In the genomic region with DNA sequence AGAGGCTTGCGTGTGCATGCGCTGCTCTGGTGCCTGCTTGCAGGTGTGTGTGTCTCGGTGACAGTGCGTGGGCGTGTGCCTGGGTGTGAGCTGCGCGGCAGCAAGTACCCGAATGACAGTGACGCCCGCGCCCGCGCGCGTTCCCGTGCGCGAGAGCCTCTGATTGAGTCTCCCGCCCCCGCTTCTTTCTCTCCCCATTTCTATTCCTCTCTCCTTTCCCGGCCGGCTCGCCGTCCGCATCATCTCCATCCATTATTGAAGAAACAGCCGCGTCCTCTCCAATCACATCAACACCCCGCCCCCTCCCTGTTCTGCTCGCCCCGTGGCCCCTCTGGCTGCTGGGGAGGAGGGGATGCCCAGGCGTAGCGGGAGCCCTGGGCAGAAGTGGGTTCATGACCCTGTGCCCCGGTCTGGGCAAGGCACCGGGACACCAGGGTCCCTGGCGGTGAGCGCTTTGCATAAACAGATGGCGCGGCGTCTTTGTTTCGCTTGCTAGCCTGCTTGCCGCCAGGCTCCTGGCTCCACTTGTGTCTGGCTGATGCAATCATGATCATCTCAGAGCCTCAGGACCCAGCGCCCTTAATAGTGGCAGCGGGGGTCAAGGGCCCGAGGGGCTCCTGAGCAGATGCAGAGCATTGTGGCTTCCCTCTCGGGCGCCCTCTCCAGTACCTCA, we compare ENCODE assay signal across 8 mouse cellular contexts. TPM values are rescaled to one million over a fixed set of nuclear protein-coding genes. Genes with fewer than 3 reads are reported as not detected.
DNase-seq lines count a peak whose midpoint lies in the region; ATAC-seq and TF ChIP-seq lines count a peak whose summit lies in the region.

No protein-coding gene starts in this region.

- no peaks in the 10 kb centered on the region for H3K36me3 ChIP-seq in heart, embryonic 15.5 days
- no peaks in the 10 kb centered on the region for H3K36me3 ChIP-seq in midbrain, embryonic 11.5 days (ENCODE audit: control insufficient read depth, insufficient read depth, low read length)

- H3K9ac ChIP-seq in heart, embryonic 15.5 days = peak overlapping the region; percentile 20; the same call in 1 of the 2 replicates
- peak overlapping the region; percentile 62 for H3K9ac ChIP-seq in midbrain, embryonic 11.5 days (ENCODE audit: low read length)

- under 1% methylated on average over 45 of the region's 46 CpGs for WGBS in heart, embryonic 15.5 days
- WGBS in midbrain, embryonic 11.5 days = under 1% methylated on average over 43 of the region's 46 CpGs

- H3K4me3 ChIP-seq in heart, embryonic 15.5 days = peak overlapping the region; percentile 57
- H3K4me3 ChIP-seq in left cerebral cortex, adult 2 months = peak overlapping the region; percentile 53
- peak overlapping the region; percentile 34 for H3K4me3 ChIP-seq in midbrain, embryonic 11.5 days (ENCODE audit: low read depth, low read length)

- 0 out of 2 replicates have a peak, but pooled peaks have one; percentile 1 for ATAC-seq in common myeloid progenitor, adult 5-6 weeks (replicated peaks; ENCODE audit: low read depth, poor library complexity, severe bottlenecking)
- ATAC-seq in heart, embryonic 15.5 days (replicated peaks; ENCODE audit: insufficient number of reproducible peaks, insufficient read depth, low FRiP score, low read depth) = no peak
- peak; percentile 10 for ATAC-seq in midbrain, embryonic 11.5 days (ENCODE audit: low FRiP score)

- H3K9me3 ChIP-seq in heart, embryonic 15.5 days (replicated peaks) = no peaks in the 10 kb centered on the region
- H3K9me3 ChIP-seq in midbrain, embryonic 11.5 days (ENCODE audit: control insufficient read depth, low read length) = no peaks in the 10 kb centered on the region

- H3K4me2 ChIP-seq in heart, embryonic 15.5 days = peak overlapping the region; percentile 95
- peak overlapping the region; percentile 72 for H3K4me2 ChIP-seq in midbrain, embryonic 11.5 days

- peaks cover 78% of the 10 kb centered on the region for H3K4me1 ChIP-seq in heart, embryonic 15.5 days (replicated peaks)
- peaks cover 70% of the 10 kb centered on the region for H3K4me1 ChIP-seq in midbrain, embryonic 11.5 days (ENCODE audit: control insufficient read depth, insufficient read depth, low read length)

- peak; percentile 45 for DNase-seq in adrenal gland, postnatal 10 days
- no peak for DNase-seq in adrenal gland, adult 18-20 months (ENCODE audit: low spot score in 2 of 2)
- peak; percentile 62 for DNase-seq in ES-CJ7 (ENCODE audit: low read depth, low spot score)
- DNase-seq in left cerebral cortex, adult 2 months (ENCODE audit: extremely low spot score in 1 of 2, low spot score in 2 of 2) = peak; percentile 84 to 93
- DNase-seq in midbrain, embryonic 11.5 days (ENCODE audit: low spot score, missing footprints) = peak; percentile 94
- DNase-seq in telencephalon, adult 2 months (ENCODE audit: low read depth, low spot score) = peak; percentile 91

- H3K27me3 ChIP-seq in heart, embryonic 15.5 days = peaks cover 84% of the 10 kb centered on the region
- H3K27me3 ChIP-seq in midbrain, embryonic 11.5 days (ENCODE audit: control insufficient read depth, insufficient read depth, low read length) = peaks cover 60% of the 10 kb centered on the region

- no peak overlapping the region for H3K27ac ChIP-seq in heart, embryonic 15.5 days
- peak overlapping the region; percentile 92 for H3K27ac ChIP-seq in left cerebral cortex, adult 2 months
- H3K27ac ChIP-seq in midbrain, embryonic 11.5 days (ENCODE audit: low read depth, low read length) = peak overlapping the region; percentile 62

- TF ChIP-seq CTCF in left cerebral cortex, adult 2 months (IDR thresholded peaks at IDR 0.05) = peak; percentile 14

- intact Hi-C loops in left cerebral cortex, adult 2 months (cut with DNase I) = loop anchor here (1.0 kb wide), 1 partner anchor 25 kb away; no protein-coding TSS in a partner anchor

RNA-seq across cellular contexts. Expression of gene Ndufa4l2, which starts 3.0 kb away (rescaled TPM):
- 10 to 100 TPM; 49.3 to 56.4 TPM for total RNA-seq in adrenal gland, postnatal 10 days (2021)
- 10 to 100 TPM; 36.0 to 55.3 TPM for total RNA-seq in adrenal gland, adult 18-20 months (2021)
- not detected in 2 replicates for total RNA-seq in common myeloid progenitor, adult 5-6 weeks (2017)
- polyA plus RNA-seq in heart, embryonic 15.5 days (2015; fragmentation: Nextera tagmentation; extraction: Ambion mirVana) = 49.7 and 53.6 TPM in 2 replicates
- total RNA-seq in left cerebral cortex, adult 2 months (2021) = 1 to 10 TPM; 4.2 to 5.6 TPM
- 3.6 and 5.7 TPM in 2 replicates for polyA plus RNA-seq in midbrain, embryonic 11.5 days (2014; fragmentation: Nextera tagmentation; extraction: Ambion mirVana)

RNA-seq across cellular contexts. Expression of gene Stac3, which starts 10.3 kb away (rescaled TPM):
- total RNA-seq in adrenal gland, postnatal 10 days (2021) = 10 to 100 TPM in 1 of 2 experiments, 1 to 10 TPM in 1; 5.2 to 16.9 TPM
- 1 to 10 TPM; 1.1 to 1.9 TPM for total RNA-seq in adrenal gland, adult 18-20 months (2021)
- not detected in 2 replicates for total RNA-seq in common myeloid progenitor, adult 5-6 weeks (2017)
- polyA plus RNA-seq in heart, embryonic 15.5 days (2015; fragmentation: Nextera tagmentation; extraction: Ambion mirVana) = 0.62 and 1.1 TPM in 2 replicates
- total RNA-seq in left cerebral cortex, adult 2 months (2021) = 1 to 10 TPM; 2.6 to 9.9 TPM
- 0.10 and 0.14 TPM in 2 replicates for polyA plus RNA-seq in midbrain, embryonic 11.5 days (2014; fragmentation: Nextera tagmentation; extraction: Ambion mirVana)

RNA-seq across cellular contexts. Expression of gene Shmt2, which starts 10.5 kb away (rescaled TPM):
- 10 to 100 TPM; 56.1 to 57.7 TPM for total RNA-seq in adrenal gland, postnatal 10 days (2021)
- 10 to 100 TPM; 38.6 to 46.5 TPM for total RNA-seq in adrenal gland, adult 18-20 months (2021)
- total RNA-seq in common myeloid progenitor, adult 5-6 weeks (2017) = 115 and 119 TPM in 2 replicates
- 89.8 and 106 TPM in 2 replicates for polyA plus RNA-seq in heart, embryonic 15.5 days (2015; fragmentation: Nextera tagmentation; extraction: Ambion mirVana)
- 10 to 100 TPM; 24.1 to 26.0 TPM for total RNA-seq in left cerebral cortex, adult 2 months (2021)
- 68.8 and 74.8 TPM in 2 replicates for polyA plus RNA-seq in midbrain, embryonic 11.5 days (2014; fragmentation: Nextera tagmentation; extraction: Ambion mirVana)

RNA-seq across cellular contexts. Expression of gene Nxph4, which starts 22.6 kb away (rescaled TPM):
- total RNA-seq in adrenal gland, postnatal 10 days (2021) = 1 to 10 TPM; 5.3 TPM
- total RNA-seq in adrenal gland, adult 18-20 months (2021) = 10 to 100 TPM in 1 of 2 experiments, 1 to 10 TPM in 1; 6.9 to 12.6 TPM
- total RNA-seq in common myeloid progenitor, adult 5-6 weeks (2017) = not detected in 2 replicates
- 1.2 and 2.9 TPM in 2 replicates for polyA plus RNA-seq in heart, embryonic 15.5 days (2015; fragmentation: Nextera tagmentation; extraction: Ambion mirVana)
- 1 to 10 TPM; 5.4 to 5.5 TPM for total RNA-seq in left cerebral cortex, adult 2 months (2021)
- 19.5 and 23.6 TPM in 2 replicates for polyA plus RNA-seq in midbrain, embryonic 11.5 days (2014; fragmentation: Nextera tagmentation; extraction: Ambion mirVana)

Comparison
In these comparisons a context has a peak if more than half of its experiments do, and no peak if none do; other contexts are left out.
1. DNase-seq: peak in adrenal gland, postnatal 10 days (single experiment), ES-CJ7 (single experiment), left cerebral cortex, adult 2 months (2 of 2), midbrain, embryonic 11.5 days (single experiment) and telencephalon, adult 2 months (single experiment); none in adrenal gland, adult 18-20 months (0 of 2).
2. RNA of gene Ndufa4l2, which starts 3.0 kb away (total RNA-seq): 49.3 to 56.4 TPM in adrenal gland, postnatal 10 days and 36.0 to 55.3 TPM in adrenal gland, adult 18-20 months; 4.2 to 5.6 TPM in left cerebral cortex, adult 2 months and not detected in common myeloid progenitor, adult 5-6 weeks; every median in the first group is over 4 times any median in the second.
3. Peak in every context shown above with its lines, with median percentiles within 50 percentile points of each other: H3K4me3 ChIP-seq.